ENCODE assay signal across 8 mouse cellular contexts in genomic region chr9:67049836-67050235, GRCm38 (mm10). TPM values are rescaled to one million over a fixed set of nuclear protein-coding genes. Genes with fewer than 3 reads are reported as not detected.
A peak's percentile ranks its signal among the peaks of the same experiment; 100 is the strongest.
DNase-seq lines count a peak whose midpoint lies in the region; ATAC-seq lines count a peak whose summit lies in the region.

No protein-coding gene starts in this region.

- peak; percentile 1; the same call in 1 of the 2 replicates for ATAC-seq in heart, embryonic 16.5 days (replicated peaks; ENCODE audit: extremely low read depth, insufficient read depth, low FRiP score)
- peak; percentile 32 for ATAC-seq in intestine, embryonic 15.5 days
- ATAC-seq in neural tube, embryonic 12.5 days (ENCODE audit: low FRiP score, low read depth): no peak

- H3K4me3 ChIP-seq in heart, embryonic 16.5 days (ENCODE audit: low read length): peak overlapping the region; percentile 81
- peak overlapping the region; percentile 76 for H3K4me3 ChIP-seq in embryonic facial prominence, embryonic 10.5 days
- peak overlapping the region; percentile 62 for H3K4me3 ChIP-seq in intestine, embryonic 15.5 days (replicated peaks)
- peak overlapping the region; percentile 46; the same call in 1 of the 2 replicates for H3K4me3 ChIP-seq in neural tube, embryonic 12.5 days

- H3K36me3 ChIP-seq in heart, embryonic 16.5 days (ENCODE audit: control insufficient read depth, insufficient read depth): no peaks in the 10 kb centered on the region
- no peaks in the 10 kb centered on the region for H3K36me3 ChIP-seq in embryonic facial prominence, embryonic 10.5 days (replicated peaks)
- no peaks in the 10 kb centered on the region for H3K36me3 ChIP-seq in intestine, embryonic 15.5 days
- no peaks in the 10 kb centered on the region for H3K36me3 ChIP-seq in neural tube, embryonic 12.5 days

- no peak for DNase-seq in heart, postnatal 14 days
- no peak for DNase-seq in embryonic facial prominence, embryonic 10.5 days (ENCODE audit: low spot score)
- no peak for DNase-seq in ovary, postnatal 10 days (ENCODE audit: low spot score)
- no peak for DNase-seq in adrenal gland, postnatal 10 days
- no peak for DNase-seq in left cerebral cortex, postnatal 36 days (ENCODE audit: low spot score in 2 of 2)

- H3K9ac ChIP-seq in heart, embryonic 16.5 days (ENCODE audit: low read length): peak overlapping the region; percentile 95
- H3K9ac ChIP-seq in intestine, embryonic 15.5 days: peak overlapping the region; percentile 74
- H3K9ac ChIP-seq in neural tube, embryonic 12.5 days: no peak overlapping the region

- intact Hi-C loops in heart, postnatal 14 days (cut with DNase I): loop anchor here (2.0 to 5.0 kb wide), 2 partner anchors 113 to 222 kb away; no protein-coding TSS in a partner anchor
- intact Hi-C loops in left cerebral cortex, postnatal 36 days (cut with DNase I): no loop called here

- H3K27ac ChIP-seq in heart, embryonic 16.5 days (ENCODE audit: low read length): peak overlapping the region; percentile 96
- H3K27ac ChIP-seq in embryonic facial prominence, embryonic 10.5 days (replicated peaks): peak overlapping the region; percentile 89
- peak overlapping the region; percentile 95 for H3K27ac ChIP-seq in intestine, embryonic 15.5 days
- H3K27ac ChIP-seq in neural tube, embryonic 12.5 days: no peak overlapping the region

- no peaks in the 10 kb centered on the region for H3K9me3 ChIP-seq in heart, embryonic 16.5 days (replicated peaks; ENCODE audit: control insufficient read depth, low read length)
- H3K9me3 ChIP-seq in embryonic facial prominence, embryonic 10.5 days: no peaks in the 10 kb centered on the region
- no peaks in the 10 kb centered on the region for H3K9me3 ChIP-seq in intestine, embryonic 15.5 days
- no peaks in the 10 kb centered on the region for H3K9me3 ChIP-seq in neural tube, embryonic 12.5 days

- H3K4me2 ChIP-seq in heart, embryonic 16.5 days (ENCODE audit: low read depth, low read length): peak overlapping the region; percentile 84
- peak overlapping the region; percentile 90 for H3K4me2 ChIP-seq in intestine, embryonic 15.5 days (replicated peaks)
- H3K4me2 ChIP-seq in neural tube, embryonic 12.5 days (replicated peaks): peak overlapping the region; percentile 88

- peaks cover 1% of the 10 kb centered on the region for H3K4me1 ChIP-seq in heart, embryonic 16.5 days (ENCODE audit: control insufficient read depth, insufficient read depth, low read length)
- peaks cover 59% of the 10 kb centered on the region for H3K4me1 ChIP-seq in embryonic facial prominence, embryonic 10.5 days
- peaks cover 25% of the 10 kb centered on the region for H3K4me1 ChIP-seq in intestine, embryonic 15.5 days (replicated peaks)
- H3K4me1 ChIP-seq in neural tube, embryonic 12.5 days: peaks cover 30% of the 10 kb centered on the region

- WGBS in heart, embryonic 16.5 days: 24% methylated on average over 7 of the region's 7 CpGs
- WGBS in embryonic facial prominence, embryonic 10.5 days: 16% methylated on average over 7 of the region's 7 CpGs
- WGBS in intestine, embryonic 15.5 days: 14% methylated on average over 7 of the region's 7 CpGs
- 19% methylated on average over 7 of the region's 7 CpGs for whole genome bisulfite sequencing in neural tube, embryonic 12.5 days

- no peaks in the 10 kb centered on the region for H3K27me3 ChIP-seq in heart, embryonic 16.5 days (ENCODE audit: control insufficient read depth, insufficient read depth, low read length)
- peaks cover 56% of the 10 kb centered on the region for H3K27me3 ChIP-seq in embryonic facial prominence, embryonic 10.5 days (replicated peaks; ENCODE audit: low read depth, poor library complexity, severe bottlenecking)
- no peaks in the 10 kb centered on the region for H3K27me3 ChIP-seq in intestine, embryonic 15.5 days (replicated peaks)
- H3K27me3 ChIP-seq in neural tube, embryonic 12.5 days (replicated peaks): peaks cover 33% of the 10 kb centered on the region

RNA-seq across cellular contexts. Expression of gene Tpm1, which starts 0.6 kb away (rescaled TPM):
- 5,077 and 5,310 TPM in 2 replicates for polyA plus RNA-seq in heart, embryonic 16.5 days (2015; fragmentation: Nextera tagmentation; extraction: Ambion mirVana)
- total RNA-seq in heart, postnatal 14 days (2021): over 10,000 TPM; 11,169 to 11,475 TPM
- 331 and 369 TPM in 2 replicates for polyA plus RNA-seq in embryonic facial prominence, embryonic 10.5 days (2016; fragmentation: Nextera tagmentation; extraction: Ambion mirVana)
- polyA plus RNA-seq in intestine, embryonic 15.5 days (2015; fragmentation: Nextera tagmentation; extraction: Ambion mirVana): 994 and 1,099 TPM in 2 replicates
- 300 and 315 TPM in 2 replicates for polyA plus RNA-seq in neural tube, embryonic 12.5 days (2016; fragmentation: Nextera tagmentation; extraction: Ambion mirVana)
- 100 to 1,000 TPM; 371 to 920 TPM for total RNA-seq in adrenal gland, postnatal 10 days (2021)
- 100 to 1,000 TPM; 230 to 232 TPM for total RNA-seq in left cerebral cortex, postnatal 36 days (2021)
